Mouse (Mus musculus) neural tube, embryonic 15.5 days (tissue): Measurements from ENCODE around the gene Phyh. TPM values are rescaled to one million over a fixed set of nuclear protein-coding genes. Genes with fewer than 3 reads are reported as not detected.

Experiments used
- ATAC-seq: fragments of 200-750 bp; cut with Nextera tagmentation; 2 replicates; pipeline ENCODE4 v1.8.0; 2017; ENCODE audit warnings: mild to moderate bottlenecking, moderate TSS enrichment, moderate library complexity; ENCODE audit not compliant: low FRiP score
- H3K27ac ChIP-seq: fragments of 300-500 bp; sonication (generic); replicated peaks from 2 replicates; pipeline ENCODE4 v1.5.1; 2015; ENCODE audit warnings: mild to moderate bottlenecking, inconsistent platforms
- H3K27me3 ChIP-seq: fragments of 300-500 bp; sonication (generic); replicated peaks from 2 replicates; pipeline ENCODE4 v1.6.1; 2015; ENCODE audit warnings: inconsistent platforms
- H3K36me3 ChIP-seq: fragments of 300-500 bp; sonication (generic); 2 replicates; pipeline ENCODE4 v1.6.1; 2015; ENCODE audit warnings: inconsistent platforms
- H3K4me1 ChIP-seq: fragments of 300-500 bp; sonication (generic); 2 replicates; pipeline ENCODE4 v1.6.1; 2015; ENCODE audit warnings: inconsistent platforms
- H3K4me2 ChIP-seq: fragments of 300-500 bp; sonication (generic); 2 replicates; pipeline ENCODE4 v1.6.1; 2015; ENCODE audit warnings: inconsistent platforms, mild to moderate bottlenecking, moderate library complexity
- H3K4me3 ChIP-seq: fragments of 300-500 bp; sonication (generic); replicated peaks from 2 replicates; pipeline ENCODE4 v1.5.1; 2015; ENCODE audit warnings: mild to moderate bottlenecking, inconsistent platforms
- H3K9ac ChIP-seq: fragments of 300-500 bp; sonication (generic); replicated peaks from 2 replicates; pipeline ENCODE4 v1.6.1; 2015; ENCODE audit warnings: mild to moderate bottlenecking, inconsistent platforms
- H3K9me3 ChIP-seq: fragments of 300-500 bp; sonication (generic); replicated peaks from 2 replicates; pipeline ENCODE4 v1.6.1; 2016; ENCODE audit warnings: inconsistent platforms
- WGBS: fragments of 180-500 bp; shearing (Covaris S2); methylation state at CpG from one replicate; pipeline ENCODE4 v1.1.7; 2015; ENCODE audit warnings: mixed read lengths; 5-methylcytosine and 5-hydroxymethylcytosine counted together
- polyA plus RNA-seq: library from polyadenylated mRNA; unstranded; fragments of >200 nt; fragmentation: Nextera tagmentation; extraction: Ambion mirVana; gene quantifications from 2 replicates; pipeline ENCODE4 v1.2.1, GENCODE M21; 2015

Gene Phyh
- polyA plus RNA-seq, 1 experiment from 2014 or later: 97.9 TPM

DNA sequence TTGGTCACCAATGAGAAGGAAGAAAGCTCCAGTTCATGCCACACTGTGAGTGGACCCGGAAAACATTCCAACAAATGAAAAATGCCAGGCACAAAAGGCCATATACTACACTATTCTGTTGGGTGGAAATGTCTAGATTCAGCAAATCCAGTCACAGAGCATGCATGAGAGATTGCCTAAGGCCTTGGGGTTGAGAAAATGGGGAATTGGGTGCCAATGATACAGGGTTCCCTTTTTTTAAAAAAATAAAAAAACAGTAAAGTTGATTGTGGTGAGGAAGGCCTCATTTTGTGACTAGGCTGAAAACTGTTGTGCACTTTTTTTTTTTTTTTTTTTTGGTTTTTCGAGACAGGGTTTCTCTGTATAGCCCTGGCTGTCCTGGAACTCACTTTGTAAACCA is 50.3 kb downstream of the Phyh start:
- Histone ChIP-seq H3K9me3 (no peaks in the 10 kb centered on the region), H3K4me1 (no peaks in the 10 kb centered on the region)
- WGBS: 91% methylated on average over 1 of the region's 2 CpGs

DNA sequence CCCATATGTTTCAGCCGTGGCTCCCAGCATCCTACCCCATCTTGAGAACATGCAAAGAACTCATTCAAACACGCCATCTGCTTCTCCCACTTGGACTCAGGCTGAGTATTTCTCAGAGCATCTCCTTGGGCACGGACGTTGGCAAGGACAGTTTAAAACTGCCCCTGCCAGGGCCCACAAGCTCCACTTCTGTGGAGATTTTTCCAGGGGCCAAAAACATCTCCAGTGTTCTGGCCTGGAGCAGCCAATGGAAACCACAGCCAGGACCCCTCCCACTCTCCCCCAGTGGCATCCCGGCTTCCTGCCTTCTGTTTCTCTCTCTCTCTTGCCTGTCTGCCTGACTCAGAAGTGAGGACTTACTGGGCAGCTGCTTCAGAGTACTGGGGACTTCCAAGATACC is 57.0 kb downstream of the Phyh start, which contains the start of gene Ucma:
Ucma (plus strand) TSS at position 316 of the 400 bp plus-strand sequence.
- no peaks in the 10 kb centered on the region for H3K27me3 ChIP-seq
- H3K4me2 ChIP-seq: no peak within 1 kb of the TSS
- no peak for ATAC-seq
- WGBS: 65% methylated on average over 5 of the region's 5 CpGs
- 0 out of 2 replicates have a peak, but pooled peaks cover 3% of the 10 kb centered on the region for H3K4me1 ChIP-seq
- no peaks in the 10 kb centered on the region for H3K36me3 ChIP-seq
- no peak within 1 kb of the TSS for H3K27ac ChIP-seq
- no peak within 1 kb of the TSS for H3K9ac ChIP-seq
- H3K9me3 ChIP-seq: no peaks in the 10 kb centered on the region
- no peak within 1 kb of the TSS for H3K4me3 ChIP-seq

More for the DNA sequence above, 50.3 kb downstream of the Phyh start:
- no peak overlapping the region for H3K4me3 ChIP-seq
- H3K27ac ChIP-seq: no peak overlapping the region
- H3K36me3 ChIP-seq: no peaks in the 10 kb centered on the region
- H3K4me2 ChIP-seq: no peak overlapping the region
- no peak for ATAC-seq
- H3K9ac ChIP-seq: no peak overlapping the region
- H3K27me3 ChIP-seq: no peaks in the 10 kb centered on the region

DNA sequence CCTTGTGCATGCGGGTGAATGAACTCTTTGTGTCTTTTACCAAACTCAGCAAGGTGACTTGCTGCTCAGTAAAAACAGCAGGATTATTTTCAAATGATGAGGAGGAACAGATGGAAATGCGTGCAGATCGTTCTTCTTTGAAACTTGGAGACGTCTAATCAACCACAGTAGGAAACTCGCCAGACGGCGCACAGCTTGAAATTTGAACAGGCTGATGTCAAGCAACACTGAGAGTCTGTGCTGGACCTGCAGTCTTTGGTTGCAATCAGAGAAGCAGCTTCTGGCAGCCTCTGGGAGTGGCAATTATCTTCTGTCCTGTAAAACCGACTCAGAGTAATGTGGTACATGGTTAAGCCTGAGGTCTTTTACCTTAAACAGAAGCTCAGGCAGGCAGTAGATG is 59.3 kb downstream of the Phyh start:
- Histone ChIP-seq H3K4me2 (no peak overlapping the region), H3K27me3 (no peaks in the 10 kb centered on the region), H3K9me3 (no peaks in the 10 kb centered on the region), H3K4me3 (no peak overlapping the region), H3K4me1 (0 out of 2 replicates have a peak, but pooled peaks cover 3% of the 10 kb centered on the region), H3K27ac (no peak overlapping the region), H3K36me3 (no peaks in the 10 kb centered on the region), H3K9ac (no peak overlapping the region)
- 38% methylated on average over 8 of the region's 8 CpGs for WGBS
- no peak; the same call in 1 of the 2 replicates for ATAC-seq

DNA sequence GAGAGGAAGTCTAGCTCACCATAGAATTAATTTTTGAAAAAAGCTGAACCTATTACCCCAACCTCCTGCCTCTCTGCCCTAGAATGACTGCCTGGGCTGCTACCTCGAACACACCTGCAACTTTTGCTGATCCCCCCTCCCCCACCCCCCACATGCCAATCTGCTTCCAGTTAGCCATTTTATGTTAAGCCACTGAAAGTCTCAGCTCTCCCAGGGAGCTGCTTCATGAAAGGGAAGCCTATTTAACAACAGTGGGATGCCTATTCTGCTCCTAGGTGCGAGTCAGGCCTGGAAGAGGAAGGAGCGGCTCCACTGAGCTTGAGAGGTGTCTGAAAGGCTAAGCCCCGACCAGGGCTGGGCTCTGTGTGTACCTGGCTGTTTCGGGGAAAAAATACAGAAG is 65.2 kb downstream of the Phyh start:
- ATAC-seq: no peak
- no peak overlapping the region for H3K4me3 ChIP-seq
- 42% methylated on average over 5 of the region's 5 CpGs for WGBS

DNA sequence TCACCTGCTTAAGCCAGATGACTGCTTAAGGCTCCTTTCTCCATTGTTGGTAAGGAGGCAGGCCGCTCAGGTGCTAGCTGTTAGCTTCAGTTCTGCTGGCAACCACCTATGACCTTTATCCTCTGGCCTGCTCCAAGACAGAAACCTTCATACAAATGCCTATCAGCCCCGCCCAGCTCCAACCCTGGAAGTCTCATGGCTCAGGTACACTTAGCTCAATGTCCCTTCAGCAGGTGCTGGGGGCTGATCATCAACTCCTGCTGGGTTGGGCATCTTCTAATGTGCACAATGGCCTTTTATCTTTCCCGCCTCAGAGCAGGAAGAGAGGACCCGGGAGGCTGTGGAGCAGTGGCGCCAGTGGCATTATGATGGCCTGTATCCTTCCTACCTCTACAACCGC is 66.2 kb downstream of the Phyh start:
- Histone ChIP-seq H3K4me1 (no peaks in the 10 kb centered on the region), H3K27me3 (no peaks in the 10 kb centered on the region), H3K36me3 (no peaks in the 10 kb centered on the region), H3K4me3 (no peak overlapping the region), H3K9me3 (no peaks in the 10 kb centered on the region), H3K27ac (no peak overlapping the region), H3K4me2 (no peak overlapping the region), H3K9ac (no peak overlapping the region)
- no peak for ATAC-seq
- 78% methylated on average over 6 of the region's 6 CpGs for WGBS

More for the DNA sequence above, 65.2 kb downstream of the Phyh start:
- Histone ChIP-seq H3K4me2 (no peak overlapping the region), H3K27me3 (no peaks in the 10 kb centered on the region), H3K9me3 (no peaks in the 10 kb centered on the region), H3K4me1 (no peaks in the 10 kb centered on the region), H3K27ac (no peak overlapping the region), H3K9ac (no peak overlapping the region), H3K36me3 (no peaks in the 10 kb centered on the region)

DNA sequence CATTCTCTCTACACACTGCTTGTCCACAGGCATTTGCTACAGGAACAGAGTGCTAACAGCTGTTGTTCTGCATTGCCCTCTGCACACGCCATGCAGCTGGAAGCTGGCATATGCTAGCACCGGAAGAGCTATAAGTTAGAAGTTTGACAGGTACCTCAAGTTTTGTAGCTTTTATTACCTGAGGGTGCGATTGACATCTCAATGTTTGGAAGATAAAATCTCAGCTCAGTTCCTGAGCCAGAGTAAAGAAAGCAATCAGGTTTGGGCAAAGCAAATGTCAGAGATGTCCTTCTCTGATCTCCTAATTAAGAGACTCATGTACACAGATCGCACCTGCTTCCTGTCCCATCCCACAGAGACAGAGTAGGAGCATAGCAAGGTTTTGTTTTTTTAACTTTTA is 68.0 kb downstream of the Phyh start:
- Histone ChIP-seq H3K9ac (no peak overlapping the region), H3K4me2 (no peak overlapping the region), H3K36me3 (no peaks in the 10 kb centered on the region), H3K4me3 (no peak overlapping the region), H3K27me3 (no peaks in the 10 kb centered on the region), H3K27ac (no peak overlapping the region), H3K9me3 (no peaks in the 10 kb centered on the region), H3K4me1 (no peaks in the 10 kb centered on the region)
- WGBS: 89% methylated on average over 4 of the region's 4 CpGs
- no peak for ATAC-seq

DNA sequence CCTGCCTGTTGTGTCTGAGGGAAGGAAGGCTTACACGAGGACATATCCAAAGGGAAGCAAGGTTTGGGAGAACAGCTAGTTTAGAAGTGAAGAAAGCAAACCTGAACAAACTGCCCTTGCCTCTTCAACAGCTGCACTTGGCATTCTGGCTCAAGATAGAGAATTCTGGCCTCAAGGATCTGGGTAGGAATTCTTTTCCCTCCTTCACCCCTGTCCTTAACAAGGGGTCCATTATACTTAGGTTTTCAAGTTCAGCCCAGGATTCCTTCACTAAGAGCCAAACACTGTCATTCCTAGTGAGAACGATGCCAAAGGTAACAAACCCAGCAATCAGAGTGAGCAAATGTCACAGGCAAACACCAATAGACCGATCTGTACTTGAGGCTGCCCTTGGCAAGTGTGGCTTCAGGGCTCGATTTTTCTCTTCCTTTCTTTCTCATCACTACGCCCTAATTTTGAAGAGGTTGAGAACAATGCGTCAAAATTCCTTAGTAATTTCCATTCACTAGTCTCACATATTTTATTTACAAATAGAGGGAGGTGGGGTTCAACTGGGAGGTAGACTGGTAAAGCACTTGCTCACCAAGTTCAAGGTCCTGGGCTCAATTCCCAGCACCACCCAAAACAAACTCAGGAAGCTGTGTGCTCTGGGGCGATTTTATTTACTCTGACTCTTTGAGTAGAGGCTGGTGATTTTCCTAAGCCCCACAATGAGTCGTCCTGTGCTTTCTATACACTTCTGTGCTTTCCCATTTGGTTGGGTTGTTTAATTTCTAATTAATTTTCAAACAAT is 68.8 kb downstream of the Phyh start:
- Histone ChIP-seq H3K27ac (no peak overlapping the region), H3K9ac (no peak overlapping the region), H3K9me3 (no peaks in the 10 kb centered on the region), H3K4me3 (no peak overlapping the region), H3K4me1 (no peaks in the 10 kb centered on the region), H3K27me3 (no peaks in the 10 kb centered on the region), H3K36me3 (no peaks in the 10 kb centered on the region), H3K4me2 (no peak overlapping the region)
- ATAC-seq: no peak
- WGBS: 86% methylated on average over 8 of the region's 8 CpGs

Other genes with a start within 250 kb of the Phyh start
- gene Bend7, start 201.2 kb upstream of the Phyh start, polyA plus RNA-seq: 7.0 and 7.4 TPM in 2 replicates
- gene Sephs1, start 37.5 kb upstream of the Phyh start, polyA plus RNA-seq: 43.8 and 48.0 TPM in 2 replicates
- gene Ucma, start 57.1 kb downstream of the Phyh start, polyA plus RNA-seq: 0.59 TPM in 1 of 2 replicates, not detected in the other
- 3.7 and 11.6 TPM in 2 replicates for gene Mcm10, start 93.8 kb downstream of the Phyh start, polyA plus RNA-seq
- gene Optn, start 145.0 kb downstream of the Phyh start, polyA plus RNA-seq: 18.9 and 20.1 TPM in 2 replicates
- 11.4 and 14.8 TPM in 2 replicates for gene Ccdc3, start 218.8 kb downstream of the Phyh start, polyA plus RNA-seq